Mouse (Mus musculus): ENCODE results near the gene Proser1. TPM values are rescaled to one million over a fixed set of nuclear protein-coding genes. Genes with fewer than 3 reads are reported as not detected.

Gene Proser1
- 22.7 and 24.7 TPM in 2 replicates for polyA plus RNA-seq (2014; fragmentation: Nextera tagmentation; extraction: Ambion mirVana)

- H3K36me3 ChIP-seq (ENCODE audit: control insufficient read depth, insufficient read depth, low read length), result peaks cover 17% of the 10 kb centered on the region
- H3K27ac ChIP-seq (ENCODE audit: low read depth, low read length), result peak within 1 kb of the TSS; percentile 92
- H3K4me2 ChIP-seq (replicated peaks; ENCODE audit: low read depth, low read length), result peak within 1 kb of the TSS; percentile 80
- no peaks in the 10 kb centered on the region for H3K9me3 ChIP-seq (ENCODE audit: control insufficient read depth, low read length)
- no peaks in the 10 kb centered on the region for H3K27me3 ChIP-seq (ENCODE audit: control insufficient read depth, insufficient read depth, low read length)
- under 1% methylated on average over 52 of the region's 52 CpGs for WGBS
- peak; percentile 98 for ATAC-seq (ENCODE audit: low FRiP score, low TSS enrichment)
- H3K9ac ChIP-seq (ENCODE audit: low read depth, low read length), result peak within 1 kb of the TSS; percentile 93
- H3K4me1 ChIP-seq (ENCODE audit: control insufficient read depth, insufficient read depth, low read length), result peaks cover 17% of the 10 kb centered on the region
- peak within 1 kb of the TSS; percentile 98 for H3K4me3 ChIP-seq (ENCODE audit: low read length)
These were observed at the start of gene Proser1, which contains the start of gene Nhlrc3 for GRCm38 (mm10) chr3:53463046-53463764. Proser1 (plus strand) TSS chr3:53463666. Nhlrc3 (minus strand) TSS chr3:53463332.

GRCm38 (mm10) chr3:53413959-53414358 is 49.5 kb upstream of the Proser1 start:
- H3K27ac ChIP-seq (ENCODE audit: low read depth, low read length), result no peak overlapping the region

GRCm38 (mm10) chr3:53416036-53416506 is 47.4 kb upstream of the Proser1 start:
- Histone ChIP-seq H3K4me1 (ENCODE audit: control insufficient read depth, insufficient read depth, low read length) (no peaks in the 10 kb centered on the region; the same call in 1 of the 2 replicates), H3K9ac (ENCODE audit: low read depth, low read length) (no peak overlapping the region), H3K4me2 (replicated peaks; ENCODE audit: low read depth, low read length) (no peak overlapping the region), H3K4me3 (ENCODE audit: low read length) (no peak overlapping the region), H3K36me3 (ENCODE audit: control insufficient read depth, insufficient read depth, low read length) (no peaks in the 10 kb centered on the region), H3K27ac (ENCODE audit: low read depth, low read length) (no peak overlapping the region; the same call in 1 of the 2 replicates), H3K9me3 (ENCODE audit: control insufficient read depth, low read length) (no peaks in the 10 kb centered on the region), H3K27me3 (ENCODE audit: control insufficient read depth, insufficient read depth, low read length) (no peaks in the 10 kb centered on the region)
- no peak for ATAC-seq (ENCODE audit: low FRiP score, low TSS enrichment)
- WGBS, result 64% methylated on average over 5 of the region's 5 CpGs

More at GRCm38 (mm10) chr3:53413959-53414358, 49.5 kb upstream of the Proser1 start:
- 54% methylated on average over 3 of the region's 3 CpGs for WGBS
- Histone ChIP-seq H3K9me3 (ENCODE audit: control insufficient read depth, low read length) (no peaks in the 10 kb centered on the region), H3K9ac (ENCODE audit: low read depth, low read length) (no peak overlapping the region), H3K27me3 (ENCODE audit: control insufficient read depth, insufficient read depth, low read length) (no peaks in the 10 kb centered on the region), H3K4me2 (replicated peaks; ENCODE audit: low read depth, low read length) (no peak overlapping the region), H3K36me3 (ENCODE audit: control insufficient read depth, insufficient read depth, low read length) (no peaks in the 10 kb centered on the region), H3K4me1 (ENCODE audit: control insufficient read depth, insufficient read depth, low read length) (no peaks in the 10 kb centered on the region; the same call in 1 of the 2 replicates), H3K4me3 (ENCODE audit: low read length) (no peak overlapping the region)
- ATAC-seq (ENCODE audit: low FRiP score, low TSS enrichment), result no peak

GRCm38 (mm10) chr3:53417701-53418100 is 45.8 kb upstream of the Proser1 start:
- Histone ChIP-seq H3K4me1 (ENCODE audit: control insufficient read depth, insufficient read depth, low read length) (no peaks in the 10 kb centered on the region; the same call in 1 of the 2 replicates), H3K9ac (ENCODE audit: low read depth, low read length) (no peak overlapping the region), H3K27ac (ENCODE audit: low read depth, low read length) (no peak overlapping the region), H3K36me3 (ENCODE audit: control insufficient read depth, insufficient read depth, low read length) (no peaks in the 10 kb centered on the region), H3K9me3 (ENCODE audit: control insufficient read depth, low read length) (no peaks in the 10 kb centered on the region), H3K27me3 (ENCODE audit: control insufficient read depth, insufficient read depth, low read length) (no peaks in the 10 kb centered on the region), H3K4me3 (ENCODE audit: low read length) (no peak overlapping the region), H3K4me2 (replicated peaks; ENCODE audit: low read depth, low read length) (no peak overlapping the region)
- WGBS, result 69% methylated on average over 7 of the region's 7 CpGs
- no peak for ATAC-seq (ENCODE audit: low FRiP score, low TSS enrichment)

- Histone ChIP-seq H3K9me3 (ENCODE audit: control insufficient read depth, low read length) (no peaks in the 10 kb centered on the region), H3K27me3 (ENCODE audit: control insufficient read depth, insufficient read depth, low read length) (no peaks in the 10 kb centered on the region), H3K9ac (ENCODE audit: low read depth, low read length) (no peak overlapping the region), H3K4me3 (ENCODE audit: low read length) (no peak overlapping the region), H3K4me2 (replicated peaks; ENCODE audit: low read depth, low read length) (no peak overlapping the region), H3K36me3 (ENCODE audit: control insufficient read depth, insufficient read depth, low read length) (no peaks in the 10 kb centered on the region), H3K27ac (ENCODE audit: low read depth, low read length) (no peak overlapping the region), H3K4me1 (ENCODE audit: control insufficient read depth, insufficient read depth, low read length) (no peaks in the 10 kb centered on the region)
- ATAC-seq (ENCODE audit: low FRiP score, low TSS enrichment), result no peak
- 87% methylated on average over 12 of the region's 12 CpGs for WGBS
These were observed 41.8 kb upstream of the Proser1 start for GRCm38 (mm10) chr3:53421656-53422055.

GRCm38 (mm10) chr3:53422691-53423090 is 40.8 kb upstream of the Proser1 start:
- Histone ChIP-seq H3K36me3 (ENCODE audit: control insufficient read depth, insufficient read depth, low read length) (no peaks in the 10 kb centered on the region), H3K9ac (ENCODE audit: low read depth, low read length) (no peak overlapping the region), H3K27ac (ENCODE audit: low read depth, low read length) (no peak overlapping the region), H3K4me2 (replicated peaks; ENCODE audit: low read depth, low read length) (no peak overlapping the region), H3K9me3 (ENCODE audit: control insufficient read depth, low read length) (no peaks in the 10 kb centered on the region), H3K4me1 (ENCODE audit: control insufficient read depth, insufficient read depth, low read length) (no peaks in the 10 kb centered on the region), H3K27me3 (ENCODE audit: control insufficient read depth, insufficient read depth, low read length) (no peaks in the 10 kb centered on the region), H3K4me3 (ENCODE audit: low read length) (no peak overlapping the region)
- 67% methylated on average over 1 of the region's 1 CpGs for WGBS
- ATAC-seq (ENCODE audit: low FRiP score, low TSS enrichment), result no peak

GRCm38 (mm10) chr3:53423576-53423975 is 39.9 kb upstream of the Proser1 start:
- Histone ChIP-seq H3K4me3 (ENCODE audit: low read length) (no peak overlapping the region), H3K27me3 (ENCODE audit: control insufficient read depth, insufficient read depth, low read length) (no peaks in the 10 kb centered on the region), H3K9me3 (ENCODE audit: control insufficient read depth, low read length) (no peaks in the 10 kb centered on the region), H3K4me2 (replicated peaks; ENCODE audit: low read depth, low read length) (no peak overlapping the region), H3K36me3 (ENCODE audit: control insufficient read depth, insufficient read depth, low read length) (no peaks in the 10 kb centered on the region), H3K4me1 (ENCODE audit: control insufficient read depth, insufficient read depth, low read length) (no peaks in the 10 kb centered on the region), H3K9ac (ENCODE audit: low read depth, low read length) (no peak overlapping the region), H3K27ac (ENCODE audit: low read depth, low read length) (no peak overlapping the region)
- no peak for ATAC-seq (ENCODE audit: low FRiP score, low TSS enrichment)
- 86% methylated on average over 4 of the region's 4 CpGs for WGBS

GRCm38 (mm10) chr3:53434610-53435009 is 28.9 kb upstream of the Proser1 start:
- H3K9me3 ChIP-seq (ENCODE audit: control insufficient read depth, low read length), result no peaks in the 10 kb centered on the region
- H3K9ac ChIP-seq (ENCODE audit: low read depth, low read length), result no peak overlapping the region
- H3K36me3 ChIP-seq (ENCODE audit: control insufficient read depth, insufficient read depth, low read length), result no peaks in the 10 kb centered on the region
- no peak overlapping the region for H3K4me2 ChIP-seq (replicated peaks; ENCODE audit: low read depth, low read length)
- WGBS, result 80% methylated on average over 3 of the region's 3 CpGs
- no peak overlapping the region for H3K4me3 ChIP-seq (ENCODE audit: low read length)
- no peaks in the 10 kb centered on the region for H3K27me3 ChIP-seq (ENCODE audit: control insufficient read depth, insufficient read depth, low read length)
- H3K4me1 ChIP-seq (ENCODE audit: control insufficient read depth, insufficient read depth, low read length), result no peaks in the 10 kb centered on the region
- no peak overlapping the region for H3K27ac ChIP-seq (ENCODE audit: low read depth, low read length)
- no peak for ATAC-seq (ENCODE audit: low FRiP score, low TSS enrichment)

- Histone ChIP-seq H3K27me3 (ENCODE audit: control insufficient read depth, insufficient read depth, low read length) (no peaks in the 10 kb centered on the region), H3K9ac (ENCODE audit: low read depth, low read length) (no peak overlapping the region), H3K4me1 (ENCODE audit: control insufficient read depth, insufficient read depth, low read length) (no peaks in the 10 kb centered on the region), H3K9me3 (ENCODE audit: control insufficient read depth, low read length) (no peaks in the 10 kb centered on the region), H3K27ac (ENCODE audit: low read depth, low read length) (no peak overlapping the region), H3K4me2 (replicated peaks; ENCODE audit: low read depth, low read length) (no peak overlapping the region), H3K36me3 (ENCODE audit: control insufficient read depth, insufficient read depth, low read length) (no peaks in the 10 kb centered on the region), H3K4me3 (ENCODE audit: low read length) (no peak overlapping the region)
- no peak for ATAC-seq (ENCODE audit: low FRiP score, low TSS enrichment)
- WGBS, result 66% methylated on average over 5 of the region's 5 CpGs
These were observed 26.9 kb upstream of the Proser1 start for GRCm38 (mm10) chr3:53436550-53436949.

All from kidney, embryonic 14.5 days (tissue).